Mouse (Mus musculus): Measurements from ENCODE around the gene Phf5a. TPM values are rescaled to one million over a fixed set of nuclear protein-coding genes. Genes with fewer than 3 reads are reported as not detected.

Phf5a gene
- polyA plus RNA-seq, 1 experiment from 2014 or later: 111 TPM

- H3K4me1 ChIP-seq: no peaks in the 10 kb centered on the region
- H3K27me3 ChIP-seq (replicated peaks): no peaks in the 10 kb centered on the region
- no peaks in the 10 kb centered on the region for H3K9me3 ChIP-seq (replicated peaks)
- peaks cover 95% of the 10 kb centered on the region for H3K36me3 ChIP-seq
- no peak overlapping the region for H3K27ac ChIP-seq (replicated peaks)
- ATAC-seq (ENCODE audit: low FRiP score): no peak
- 37% methylated on average over 2 of the region's 2 CpGs for WGBS
- no peak overlapping the region for H3K9ac ChIP-seq (replicated peaks)
- no peak overlapping the region for H3K4me2 ChIP-seq
- no peak overlapping the region for H3K4me3 ChIP-seq (replicated peaks)
Measured at GRCm38 (mm10) chr15:81904939-81905338, 33.2 kb upstream of the Phf5a start.

- no peak for ATAC-seq (ENCODE audit: low FRiP score)
- H3K9me3 ChIP-seq (replicated peaks): no peaks in the 10 kb centered on the region
- WGBS: 94% methylated on average over 2 of the region's 2 CpGs
- no peak overlapping the region for H3K27ac ChIP-seq (replicated peaks)
- no peak overlapping the region for H3K4me3 ChIP-seq (replicated peaks)
- H3K27me3 ChIP-seq (replicated peaks): no peaks in the 10 kb centered on the region
- H3K4me1 ChIP-seq: no peaks in the 10 kb centered on the region
- H3K4me2 ChIP-seq: no peak overlapping the region
- H3K9ac ChIP-seq (replicated peaks): no peak overlapping the region
- H3K36me3 ChIP-seq: peaks cover 88% of the 10 kb centered on the region
Measured at GRCm38 (mm10) chr15:81898751-81899150, 27.0 kb upstream of the Phf5a start.

GRCm38 (mm10) chr15:81897607-81898285 lies 26.0 kb upstream of the Phf5a start:
- Histone ChIP-seq H3K4me1 (no peaks in the 10 kb centered on the region), H3K27ac (replicated peaks) (no peak overlapping the region), H3K36me3 (peaks cover 85% of the 10 kb centered on the region), H3K4me3 (replicated peaks) (no peak overlapping the region), H3K27me3 (replicated peaks) (no peaks in the 10 kb centered on the region), H3K9ac (replicated peaks) (no peak overlapping the region), H3K9me3 (replicated peaks) (no peaks in the 10 kb centered on the region), H3K4me2 (no peak overlapping the region)
- no peak for ATAC-seq (ENCODE audit: low FRiP score)
- WGBS: 93% methylated on average over 5 of the region's 5 CpGs

GRCm38 (mm10) chr15:81896407-81896806 lies 24.7 kb upstream of the Phf5a start:
- no peak overlapping the region for H3K9ac ChIP-seq (replicated peaks)
- 86% methylated on average over 2 of the region's 2 CpGs for WGBS
- no peak overlapping the region for H3K4me3 ChIP-seq (replicated peaks)
- H3K4me1 ChIP-seq: no peaks in the 10 kb centered on the region
- no peaks in the 10 kb centered on the region for H3K9me3 ChIP-seq (replicated peaks)
- no peaks in the 10 kb centered on the region for H3K27me3 ChIP-seq (replicated peaks)
- no peak overlapping the region for H3K4me2 ChIP-seq
- H3K27ac ChIP-seq (replicated peaks): no peak overlapping the region
- H3K36me3 ChIP-seq: peaks cover 84% of the 10 kb centered on the region
- no peak for ATAC-seq (ENCODE audit: low FRiP score)

GRCm38 (mm10) chr15:81894002-81894401 lies 22.3 kb upstream of the Phf5a start:
- 88% methylated on average over 1 of the region's 1 CpGs for WGBS
- peaks cover 86% of the 10 kb centered on the region for H3K36me3 ChIP-seq

GRCm38 (mm10) chr15:81891822-81892580 lies 20.3 kb upstream of the Phf5a start:
- H3K9me3 ChIP-seq (replicated peaks): no peaks in the 10 kb centered on the region
- H3K4me3 ChIP-seq (replicated peaks): no peak overlapping the region
- H3K4me1 ChIP-seq: no peaks in the 10 kb centered on the region; the same call in 1 of the 2 replicates
- no peak overlapping the region for H3K9ac ChIP-seq (replicated peaks)
- ATAC-seq (ENCODE audit: low FRiP score): no peak
- peaks cover 70% of the 10 kb centered on the region for H3K36me3 ChIP-seq
- H3K27ac ChIP-seq (replicated peaks): no peak overlapping the region
- no peaks in the 10 kb centered on the region for H3K27me3 ChIP-seq (replicated peaks)
- H3K4me2 ChIP-seq: no peak overlapping the region
- WGBS: 95% methylated on average over 8 of the region's 8 CpGs

More at GRCm38 (mm10) chr15:81894002-81894401, 22.3 kb upstream of the Phf5a start:
- H3K27ac ChIP-seq (replicated peaks): no peak overlapping the region
- H3K4me2 ChIP-seq: no peak overlapping the region
- ATAC-seq (ENCODE audit: low FRiP score): no peak
- H3K4me1 ChIP-seq: no peaks in the 10 kb centered on the region
- no peaks in the 10 kb centered on the region for H3K9me3 ChIP-seq (replicated peaks)
- no peak overlapping the region for H3K9ac ChIP-seq (replicated peaks)
- no peak overlapping the region for H3K4me3 ChIP-seq (replicated peaks)
- H3K27me3 ChIP-seq (replicated peaks): no peaks in the 10 kb centered on the region

GRCm38 (mm10) chr15:81891140-81891802 lies 19.6 kb upstream of the Phf5a start:
- Histone ChIP-seq H3K27me3 (replicated peaks) (no peaks in the 10 kb centered on the region), H3K4me1 (no peaks in the 10 kb centered on the region; the same call in 1 of the 2 replicates), H3K27ac (replicated peaks) (no peak overlapping the region), H3K36me3 (peaks cover 63% of the 10 kb centered on the region), H3K9ac (replicated peaks) (no peak overlapping the region), H3K9me3 (replicated peaks) (no peaks in the 10 kb centered on the region), H3K4me3 (replicated peaks) (no peak overlapping the region), H3K4me2 (no peak overlapping the region)
- 93% methylated on average over 7 of the region's 7 CpGs for WGBS
- no peak for ATAC-seq (ENCODE audit: low FRiP score)

- ATAC-seq (ENCODE audit: low FRiP score): no peak
- Histone ChIP-seq H3K4me2 (no peak overlapping the region), H3K4me3 (replicated peaks) (no peak overlapping the region), H3K9ac (replicated peaks) (no peak overlapping the region), H3K9me3 (replicated peaks) (no peaks in the 10 kb centered on the region), H3K4me1 (no peaks in the 10 kb centered on the region; the same call in 1 of the 2 replicates), H3K36me3 (peaks cover 48% of the 10 kb centered on the region), H3K27ac (replicated peaks) (no peak overlapping the region), H3K27me3 (replicated peaks) (no peaks in the 10 kb centered on the region)
- 94% methylated on average over 7 of the region's 7 CpGs for WGBS
Measured at GRCm38 (mm10) chr15:81889175-81889574, 17.5 kb upstream of the Phf5a start.

GRCm38 (mm10) chr15:81886795-81887550 lies 15.3 kb upstream of the Phf5a start:
- 90% methylated on average over 6 of the region's 6 CpGs for WGBS

GRCm38 (mm10) chr15:81885418-81885934 lies 13.8 kb upstream of the Phf5a start:
- no peak for ATAC-seq (ENCODE audit: low FRiP score)
- Histone ChIP-seq H3K4me3 (replicated peaks) (no peak overlapping the region), H3K9me3 (replicated peaks) (no peaks in the 10 kb centered on the region), H3K9ac (replicated peaks) (no peak overlapping the region), H3K4me1 (peaks cover 14% of the 10 kb centered on the region), H3K27me3 (replicated peaks) (no peaks in the 10 kb centered on the region), H3K4me2 (no peak overlapping the region), H3K27ac (replicated peaks) (no peak overlapping the region), H3K36me3 (peaks cover 17% of the 10 kb centered on the region)
- 51% methylated on average over 3 of the region's 3 CpGs for WGBS

More at GRCm38 (mm10) chr15:81886795-81887550, 15.3 kb upstream of the Phf5a start:
- ATAC-seq (ENCODE audit: low FRiP score): no peak
- no peaks in the 10 kb centered on the region for H3K9me3 ChIP-seq (replicated peaks)
- no peak overlapping the region for H3K4me3 ChIP-seq (replicated peaks)
- no peak overlapping the region for H3K9ac ChIP-seq (replicated peaks)
- H3K27me3 ChIP-seq (replicated peaks): no peaks in the 10 kb centered on the region
- peaks cover 4% of the 10 kb centered on the region for H3K4me1 ChIP-seq
- peaks cover 29% of the 10 kb centered on the region for H3K36me3 ChIP-seq
- no peak overlapping the region for H3K27ac ChIP-seq (replicated peaks)
- no peak overlapping the region for H3K4me2 ChIP-seq

GRCm38 (mm10) chr15:81882348-81882747 lies 10.6 kb upstream of the Phf5a start:
- H3K36me3 ChIP-seq: no peaks in the 10 kb centered on the region
- no peaks in the 10 kb centered on the region for H3K9me3 ChIP-seq (replicated peaks)
- H3K27me3 ChIP-seq (replicated peaks): no peaks in the 10 kb centered on the region
- H3K27ac ChIP-seq (replicated peaks): no peak overlapping the region
- WGBS: 89% methylated on average over 3 of the region's 3 CpGs
- ATAC-seq (ENCODE audit: low FRiP score): no peak
- no peak overlapping the region for H3K4me3 ChIP-seq (replicated peaks)
- no peak overlapping the region for H3K4me2 ChIP-seq
- H3K4me1 ChIP-seq: peaks cover 34% of the 10 kb centered on the region
- H3K9ac ChIP-seq (replicated peaks): no peak overlapping the region
